Mouse (Mus musculus) left cerebral cortex, postnatal 14 days (tissue): ENCODE data around the gene Lrrc8e. TPM values are rescaled to one million over a fixed set of nuclear protein-coding genes. Genes with fewer than 3 reads are reported as not detected.

Experiments used
- DNase-seq, 2 experiments: peaks; one replicate each; pipeline ENCODE4 v3.0.0; 2021 to 2022; ENCODE audit warnings: low spot score in 2 of 2, mixed read lengths in 1 of 2
- intact Hi-C: fragments of 180-260 bp; cut with DNase I; formaldehyde crosslinking; loops from one replicate; pipeline ENCODE4 v1.15.1; 2025
- total RNA-seq, 2 experiments: library from RNA; stranded (reverse); gene quantifications; 2 replicates each; pipeline ENCODE4 v1.2.3; 2021

Lrrc8e gene
- total RNA-seq, 2 experiments from 2014 or later = not detected

- no peak for DNase-seq
- intact Hi-C loops = no loop called here
Measured at GRCm38 (mm10) chr8:4216296-4216695, 10.3 kb upstream of the Lrrc8e start.

GRCm38 (mm10) chr8:4216791-4217621, 9.6 kb upstream of the Lrrc8e start, which contains the start of gene Prr36:
TSS of gene Prr36 (minus strand) at chr8:4217459.
- DNase-seq = peak; percentile 62 to 80
- intact Hi-C loops = no loop called here

GRCm38 (mm10) chr8:4219617-4220016, 7.0 kb upstream of the Lrrc8e start:
- intact Hi-C loops = no loop called here
- DNase-seq = no peak

DNA sequence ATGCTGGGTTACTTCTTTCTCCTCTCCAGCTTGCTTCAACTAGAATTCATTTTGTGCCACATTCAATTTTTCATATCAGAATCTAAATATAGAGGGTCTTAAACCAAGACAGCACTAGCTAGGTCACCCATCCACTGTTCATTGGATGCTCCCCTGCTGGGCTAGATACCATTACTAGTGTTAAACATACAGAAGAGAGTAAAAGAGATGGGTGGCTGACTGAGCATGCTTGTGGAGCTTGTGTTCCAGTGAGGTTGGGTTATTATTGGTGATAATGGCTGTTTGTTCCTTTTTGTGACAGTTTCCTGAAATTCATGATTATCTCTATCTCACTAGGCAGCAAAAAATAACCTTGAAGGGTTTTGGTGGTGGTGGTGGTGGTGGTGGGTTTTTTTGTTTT, 4.6 kb upstream of the Lrrc8e start:
- DNase-seq = no peak
- intact Hi-C loops = no loop called here

- intact Hi-C loops = no loop called here
- no peak for DNase-seq
Measured at GRCm38 (mm10) chr8:4226323-4226722, 304 bp upstream of the Lrrc8e start.

- no peak for DNase-seq
Measured at GRCm38 (mm10) chr8:4227919-4228318, 1.3 kb downstream of the Lrrc8e start.

DNA sequence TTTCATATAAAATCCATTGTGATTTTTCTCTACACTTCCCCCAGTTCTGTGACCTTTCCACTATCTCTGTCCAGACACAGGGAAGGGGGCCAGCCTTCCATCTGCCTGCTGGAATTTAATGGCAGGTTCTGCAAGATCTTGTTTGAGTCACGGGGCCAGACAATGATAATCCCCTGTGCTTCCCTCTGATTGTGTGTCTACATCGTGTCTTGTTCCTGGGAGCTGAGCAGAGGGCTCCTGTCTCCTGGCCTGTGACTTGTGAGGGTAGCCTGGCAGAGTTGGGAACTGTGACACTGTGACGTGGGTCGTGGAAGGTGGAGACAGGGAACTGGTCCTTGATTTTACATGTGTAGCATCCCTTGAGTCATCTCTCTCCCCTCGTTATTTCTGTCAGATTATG, 3.2 kb downstream of the Lrrc8e start:
- intact Hi-C loops = no loop called here
- no peak for DNase-seq

More at GRCm38 (mm10) chr8:4227919-4228318, 1.3 kb downstream of the Lrrc8e start:
- intact Hi-C loops = no loop called here

- no peak for DNase-seq
- intact Hi-C loops = no loop called here
Measured at GRCm38 (mm10) chr8:4230612-4231351, 4.2 kb downstream of the Lrrc8e start.

DNA sequence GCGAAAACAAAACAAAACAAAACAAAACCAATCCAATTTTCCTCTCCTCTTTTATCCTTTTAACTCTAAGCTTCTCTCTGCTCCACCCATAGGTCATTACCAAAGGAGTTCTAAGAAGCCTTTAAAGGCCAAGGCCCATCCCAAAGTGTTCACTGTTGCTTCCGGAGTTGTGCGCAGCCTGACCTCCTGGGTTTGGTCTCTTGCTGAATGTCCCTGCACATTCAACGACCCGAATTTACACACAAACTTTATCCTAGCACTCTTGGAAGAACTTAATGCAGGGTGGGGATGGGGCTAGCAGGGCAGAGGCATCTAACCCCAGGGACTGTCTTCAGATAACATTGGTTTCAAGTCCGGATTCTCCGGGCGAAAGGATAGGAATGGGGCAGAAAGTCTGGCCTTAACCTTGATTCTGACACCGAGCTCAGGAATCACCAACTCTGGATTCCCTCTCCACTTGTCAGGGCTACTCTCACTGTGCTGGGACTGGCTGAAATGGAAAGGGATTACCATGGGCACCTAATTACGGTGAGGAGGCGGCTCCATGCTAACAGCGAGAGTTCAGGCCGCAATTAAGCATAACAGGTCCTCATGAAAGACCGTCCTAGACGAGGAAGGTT, 11.3 kb downstream of the Lrrc8e start:
- no peak for DNase-seq
- intact Hi-C loops = loop anchor here (2.0 kb wide), 1 partner anchor 21 kb away; the partner anchor contains the start of gene Ctxn1

DNA sequence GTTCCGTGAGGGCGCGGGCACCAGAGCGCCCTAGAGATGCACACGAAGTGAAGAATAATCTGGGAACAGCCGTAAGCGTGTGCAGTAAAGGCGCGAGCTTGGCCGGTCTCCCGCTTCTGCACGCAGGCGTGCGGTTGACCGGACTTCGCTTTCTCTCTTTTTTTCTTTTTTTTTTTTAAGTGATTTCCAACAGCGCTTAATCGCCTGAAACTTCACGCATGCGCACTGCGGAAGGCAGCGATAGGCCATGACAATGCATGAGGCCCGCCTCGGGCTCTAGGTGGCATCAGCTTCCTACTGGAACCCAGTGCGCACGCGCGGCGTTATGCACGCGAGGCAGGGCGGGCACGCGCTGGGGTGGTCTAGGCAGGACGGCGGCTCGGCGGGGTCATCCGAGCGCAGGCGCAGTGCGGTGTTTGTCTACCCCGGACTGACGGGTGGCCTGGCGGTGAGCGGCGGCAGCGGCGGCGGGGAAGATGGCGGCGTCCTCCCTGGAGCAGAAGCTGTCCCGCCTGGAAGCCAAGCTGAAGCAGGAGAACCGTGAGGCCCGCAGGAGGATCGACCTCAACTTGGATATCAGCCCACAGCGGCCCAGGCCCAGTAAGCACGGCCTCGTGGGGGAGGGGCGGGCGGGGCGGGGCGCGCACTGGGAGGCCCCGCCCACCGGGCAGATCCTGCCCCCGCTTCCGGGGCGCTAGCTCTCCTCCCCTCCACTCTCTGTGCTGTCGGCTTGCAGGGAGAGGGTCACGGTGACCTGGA, 12.0 kb downstream of the Lrrc8e start, which contains the start of the genes Map2k7 and Gm49320:
Map2k7 (plus strand) TSS at position 307 of the 759 bp plus-strand sequence.
Gm49320 (plus strand) TSS at position 432 of the 759 bp plus-strand sequence.
- DNase-seq = peak; percentile 100
- intact Hi-C loops = loop anchor here (2.0 kb wide), 1 partner anchor 20 kb away; the partner anchor contains the start of gene Ctxn1

GRCm38 (mm10) chr8:4239193-4239890, 12.7 kb downstream of the Lrrc8e start:
- intact Hi-C loops = loop anchor here (2.0 kb wide), 1 partner anchor 19 kb away; the partner anchor contains the start of gene Ctxn1
- no peak for DNase-seq

DNA sequence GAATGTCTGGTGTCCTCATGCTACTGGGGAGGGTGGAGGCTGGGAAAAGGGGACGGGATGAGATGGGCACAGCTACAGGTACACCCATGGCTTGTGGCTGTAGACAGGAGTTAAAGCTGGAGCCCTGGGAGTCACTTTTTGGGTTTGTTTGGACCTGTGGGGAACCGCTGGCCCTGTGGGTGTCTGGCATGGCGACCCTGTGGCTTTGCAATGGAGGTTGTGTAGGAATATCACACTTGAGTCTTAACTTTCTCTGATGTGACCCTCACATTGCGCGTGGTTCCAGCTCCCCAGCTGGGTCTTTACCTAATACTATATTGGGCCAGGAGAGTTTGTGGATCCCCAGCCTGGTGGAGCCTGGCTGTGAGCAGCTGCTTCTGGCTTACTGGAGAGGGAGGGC, 18.4 kb downstream of the Lrrc8e start:
- intact Hi-C loops = loop anchor here (5.0 kb wide), 1 partner anchor 33 kb away; no protein-coding TSS in a partner anchor
- DNase-seq = no peak

DNA sequence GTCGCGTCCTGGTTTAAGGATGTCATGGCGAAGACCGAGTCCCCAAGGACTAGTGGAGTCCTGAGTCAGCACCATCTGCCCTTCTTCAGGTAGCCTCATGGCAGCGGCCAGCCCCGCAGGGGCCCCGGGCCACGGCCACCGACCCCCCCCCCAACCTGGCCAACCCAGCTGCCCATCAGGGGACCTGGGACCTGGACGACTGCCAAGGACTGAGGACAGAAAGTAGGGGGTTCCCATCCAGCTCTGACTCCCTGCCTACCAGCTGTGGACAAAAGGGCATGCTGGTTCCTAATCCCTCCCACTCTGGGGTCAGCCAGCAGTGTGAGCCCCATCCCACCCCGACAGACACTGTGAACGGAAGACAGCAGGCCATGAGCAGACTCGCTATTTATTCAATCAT, 19.1 kb downstream of the Lrrc8e start:
- intact Hi-C loops = loop anchor here (5.0 kb wide), 1 partner anchor 33 kb away; no protein-coding TSS in a partner anchor
- no peak for DNase-seq

- intact Hi-C loops = loop anchor here (5.0 kb wide), 1 partner anchor 35 kb away; no protein-coding TSS in a partner anchor
- DNase-seq = no peak
Measured at GRCm38 (mm10) chr8:4247241-4247640, 20.6 kb downstream of the Lrrc8e start.

DNA sequence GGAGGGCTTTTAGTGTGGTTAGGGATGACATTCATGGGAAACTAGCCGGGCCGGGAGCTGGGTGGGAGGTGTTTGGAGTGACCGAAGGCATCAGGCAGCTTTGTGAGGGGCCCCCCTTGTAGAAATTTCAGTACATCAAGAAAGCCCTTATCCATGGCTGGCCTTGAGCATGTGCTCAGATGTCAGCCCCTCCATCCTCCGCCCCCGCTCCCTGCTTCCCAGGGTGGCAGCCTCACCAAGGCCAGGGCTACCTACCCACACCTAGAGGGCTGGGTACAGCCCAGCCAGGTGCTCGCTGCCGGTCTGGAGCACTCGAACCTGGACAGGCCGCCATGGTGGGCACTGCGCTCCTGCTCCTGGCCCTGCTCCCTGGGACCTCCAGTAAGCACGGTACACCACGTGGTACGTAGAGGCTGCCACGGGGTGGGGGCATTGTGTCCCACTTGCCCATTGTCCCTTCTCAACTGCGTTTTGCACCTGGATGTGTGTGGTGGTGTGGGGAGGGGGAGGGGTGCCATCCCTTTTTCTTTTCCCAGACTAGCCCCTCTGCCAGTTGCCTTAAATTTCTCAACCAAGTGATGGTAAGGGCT, 21.4 kb downstream of the Lrrc8e start, which contains the start of gene Tgfbr3l:
Tgfbr3l (plus strand) TSS at position 264 of the 590 bp plus-strand sequence.
- no peak for DNase-seq
- intact Hi-C loops = loop anchor here (5.0 kb wide), 1 partner anchor 36 kb away; no protein-coding TSS in a partner anchor

GRCm38 (mm10) chr8:4249213-4249612, 22.6 kb downstream of the Lrrc8e start:
- no peak for DNase-seq
- intact Hi-C loops = loop anchor here (5.0 kb wide), 1 partner anchor 37 kb away; no protein-coding TSS in a partner anchor

- intact Hi-C loops = loop anchor here (2.0 kb wide), 1 partner anchor 72 kb away; no protein-coding TSS in a partner anchor
- peak; percentile 87 to 89 for DNase-seq
Measured at GRCm38 (mm10) chr8:4250306-4250970, 23.8 kb downstream of the Lrrc8e start.
